Mouse (Mus musculus) kidney, embryonic 16.5 days (tissue): ENCODE measurements around the gene Chmp6. TPM values are rescaled to one million over a fixed set of nuclear protein-coding genes. Genes with fewer than 3 reads are reported as not detected.

Experiments used
- ATAC-seq: fragments of 200-750 bp; cut with Nextera tagmentation; 2 replicates; pipeline ENCODE4 v1.8.0; 2017; ENCODE audit warnings: moderate TSS enrichment; ENCODE audit not compliant: low FRiP score, low TSS enrichment
- H3K27ac ChIP-seq: fragments of 300-500 bp; sonication (generic); 2 replicates; pipeline ENCODE4 v1.5.1; 2014; ENCODE audit warnings: low read length
- H3K27me3 ChIP-seq: fragments of 300-500 bp; sonication (generic); 2 replicates; pipeline ENCODE4 v1.6.1; 2014; ENCODE audit warnings: low read length, control low read depth, mixed read lengths; ENCODE audit not compliant: insufficient read depth
- H3K36me3 ChIP-seq: fragments of 300-500 bp; sonication (generic); 2 replicates; pipeline ENCODE4 v1.6.1; 2014; ENCODE audit warnings: low read length, control low read depth, mixed read lengths; ENCODE audit not compliant: insufficient read depth
- H3K4me1 ChIP-seq: fragments of 300-500 bp; sonication (generic); 2 replicates; pipeline ENCODE4 v1.6.1; 2014; ENCODE audit warnings: low read length, control low read depth, mixed read lengths; ENCODE audit not compliant: insufficient read depth
- H3K4me2 ChIP-seq: fragments of 300-500 bp; sonication (generic); replicated peaks from 2 replicates; pipeline ENCODE4 v1.6.1; 2014; ENCODE audit warnings: low read depth, low read length
- H3K4me3 ChIP-seq: fragments of 300-500 bp; sonication (generic); 2 replicates; pipeline ENCODE4 v1.5.1; 2014; ENCODE audit warnings: mild to moderate bottlenecking, low read length
- H3K9ac ChIP-seq: fragments of 300-500 bp; sonication (generic); replicated peaks from 2 replicates; pipeline ENCODE4 v1.6.1; 2014; ENCODE audit warnings: low read length
- H3K9me3 ChIP-seq: fragments of 300-500 bp; sonication (generic); 2 replicates; pipeline ENCODE4 v1.6.1; 2016; ENCODE audit warnings: low read length, control low read depth
- WGBS: fragments of 180-500 bp; shearing (Covaris S2); extraction: QIAGEN DNeasy Blood & Tissue Kit; methylation state at CpG from one replicate; pipeline ENCODE4 v1.1.7; 2014; 5-methylcytosine and 5-hydroxymethylcytosine counted together
- polyA plus RNA-seq: library from polyadenylated mRNA; unstranded; fragments of >200 nt; fragmentation: Nextera tagmentation; extraction: Ambion mirVana; gene quantifications from 2 replicates; pipeline ENCODE4 v1.2.1, GENCODE M21; 2015

Gene Chmp6
- polyA plus RNA-seq, 1 experiment from 2014 or later, result 114 TPM

DNA sequence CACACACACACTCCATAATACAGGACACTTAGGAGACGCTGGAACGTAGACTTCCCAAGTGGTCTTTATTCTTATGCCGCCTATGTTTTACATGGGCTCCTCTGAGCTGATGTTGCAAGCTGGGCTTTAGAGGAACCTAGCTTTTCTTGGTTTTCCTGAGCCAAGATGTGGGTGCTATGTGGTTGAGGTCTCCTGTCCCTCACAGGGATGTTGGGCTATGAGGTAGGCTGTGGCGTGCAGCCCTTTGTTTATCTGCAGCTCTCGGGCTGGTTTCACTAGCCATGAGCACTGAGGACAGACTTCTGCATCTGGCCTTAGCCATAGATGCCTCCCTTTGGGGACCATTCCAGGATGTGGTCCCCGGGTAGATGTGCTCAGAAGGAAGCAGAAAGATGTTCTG lies 47.4 kb downstream of the Chmp6 start:
- H3K9me3 ChIP-seq, result no peaks in the 10 kb centered on the region
- H3K4me3 ChIP-seq, result no peak overlapping the region
- H3K27ac ChIP-seq, result no peak overlapping the region
- no peaks in the 10 kb centered on the region for H3K27me3 ChIP-seq
- H3K4me1 ChIP-seq, result peaks cover 14% of the 10 kb centered on the region
- ATAC-seq, result no peak
- 87% methylated on average over 6 of the region's 6 CpGs for WGBS
- 0 out of 2 replicates have a peak, but pooled peaks cover under 1% of the 10 kb centered on the region for H3K36me3 ChIP-seq
- H3K4me2 ChIP-seq, result no peak overlapping the region
- no peak overlapping the region for H3K9ac ChIP-seq

DNA sequence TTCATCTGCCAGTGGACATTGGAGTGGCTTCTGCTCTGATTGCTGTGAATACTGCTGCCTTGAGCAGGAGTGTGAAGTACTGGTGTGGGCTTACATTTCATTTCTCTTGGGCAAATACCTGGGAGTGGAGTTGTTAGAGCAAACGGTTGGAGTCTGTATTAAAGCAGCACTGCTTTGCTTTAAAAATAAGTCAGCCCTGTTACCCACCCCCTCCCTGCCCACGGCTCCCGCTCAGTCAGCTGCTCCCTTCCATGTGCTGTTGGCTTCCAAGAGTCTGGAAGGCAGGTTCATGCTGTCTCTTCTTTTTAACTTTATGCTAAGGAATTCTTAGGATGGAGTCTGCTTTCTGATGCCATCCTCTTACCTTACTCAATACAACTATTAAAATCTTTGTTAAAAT lies 48.3 kb downstream of the Chmp6 start:
- ATAC-seq, result no peak
- Histone ChIP-seq H3K36me3 (0 out of 2 replicates have a peak, but pooled peaks cover 5% of the 10 kb centered on the region), H3K9ac (no peak overlapping the region), H3K27me3 (no peaks in the 10 kb centered on the region), H3K4me2 (no peak overlapping the region), H3K9me3 (no peaks in the 10 kb centered on the region), H3K4me1 (peaks cover 7% of the 10 kb centered on the region; the same call in 1 of the 2 replicates), H3K27ac (no peak overlapping the region), H3K4me3 (no peak overlapping the region)
- 72% methylated on average over 3 of the region's 3 CpGs for WGBS

DNA sequence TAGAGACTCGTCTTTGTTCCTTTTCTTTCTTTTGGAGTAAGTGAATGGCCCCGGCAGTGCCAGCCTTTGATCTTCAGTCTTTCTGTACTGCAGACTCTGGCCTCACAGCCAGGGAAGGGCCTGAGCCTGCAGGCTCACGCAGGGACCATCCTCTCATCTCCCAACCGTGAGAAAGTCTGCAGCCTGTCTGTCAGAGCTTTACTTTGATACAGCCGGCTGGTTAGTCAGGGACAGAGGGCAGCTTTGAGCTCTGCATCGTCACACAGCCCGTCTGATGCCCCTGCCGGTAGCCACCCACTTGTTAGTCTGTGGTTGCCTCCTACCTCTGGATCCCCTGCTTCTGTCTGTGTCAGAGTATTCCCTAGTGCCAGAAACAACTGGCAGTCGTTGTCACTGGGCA lies 51.8 kb downstream of the Chmp6 start:
- Histone ChIP-seq H3K27ac (no peak overlapping the region), H3K36me3 (0 out of 2 replicates have a peak, but pooled peaks cover 5% of the 10 kb centered on the region), H3K4me1 (no peaks in the 10 kb centered on the region), H3K4me3 (no peak overlapping the region), H3K9ac (no peak overlapping the region), H3K9me3 (no peaks in the 10 kb centered on the region), H3K27me3 (no peaks in the 10 kb centered on the region), H3K4me2 (no peak overlapping the region)
- peak; percentile 54 for ATAC-seq
- 17% methylated on average over 9 of the region's 9 CpGs for WGBS

DNA sequence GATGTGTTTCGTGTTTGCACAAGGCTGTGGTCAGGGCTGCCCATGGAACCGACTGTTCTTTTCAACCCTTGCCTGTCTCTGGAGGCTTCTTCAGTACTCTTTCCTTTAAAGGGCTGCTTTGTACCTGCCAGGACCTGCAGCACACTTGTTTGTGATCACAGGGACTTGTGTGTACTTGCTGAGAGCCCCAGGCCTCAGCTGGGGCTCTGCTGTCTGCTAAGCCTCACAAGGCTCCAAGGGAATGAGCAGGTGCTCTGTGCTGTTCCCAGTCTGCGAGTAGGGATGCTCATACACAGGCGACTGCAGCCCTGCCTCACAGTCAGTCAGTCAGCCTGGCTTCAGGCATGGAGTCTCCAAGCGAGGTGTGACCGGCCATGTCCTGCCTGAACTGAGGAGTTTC lies 53.1 kb downstream of the Chmp6 start:
- Histone ChIP-seq H3K9ac (no peak overlapping the region), H3K4me1 (no peaks in the 10 kb centered on the region), H3K9me3 (no peaks in the 10 kb centered on the region), H3K27ac (no peak overlapping the region), H3K27me3 (no peaks in the 10 kb centered on the region), H3K36me3 (0 out of 2 replicates have a peak, but pooled peaks cover 5% of the 10 kb centered on the region), H3K4me3 (no peak overlapping the region), H3K4me2 (no peak overlapping the region)
- no peak for ATAC-seq
- 88% methylated on average over 6 of the region's 6 CpGs for WGBS

DNA sequence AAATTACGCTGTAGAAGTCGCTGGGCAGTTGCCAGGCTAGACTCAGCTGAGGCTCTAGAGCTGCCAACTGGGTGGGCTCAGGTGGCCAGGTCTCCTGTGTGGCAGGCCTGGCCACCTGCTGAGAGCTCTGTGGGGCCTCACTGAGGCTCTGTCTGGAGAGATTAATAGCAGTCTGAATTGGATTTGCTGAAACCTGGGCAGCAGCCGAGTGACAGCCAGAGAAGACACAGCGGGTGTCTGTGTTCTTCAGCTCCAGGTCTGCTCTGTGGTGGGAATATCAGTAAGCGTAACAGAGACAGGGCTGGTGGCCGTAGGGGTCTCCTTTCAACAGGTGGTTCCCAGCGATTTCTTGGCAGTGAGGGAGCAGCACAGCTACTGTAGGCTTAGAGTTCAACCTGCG lies 54.2 kb downstream of the Chmp6 start:
- H3K27ac ChIP-seq, result no peak overlapping the region
- H3K9me3 ChIP-seq, result no peaks in the 10 kb centered on the region
- H3K27me3 ChIP-seq, result no peaks in the 10 kb centered on the region
- no peaks in the 10 kb centered on the region for H3K4me1 ChIP-seq
- H3K4me2 ChIP-seq, result no peak overlapping the region
- 0 out of 2 replicates have a peak, but pooled peaks cover 5% of the 10 kb centered on the region for H3K36me3 ChIP-seq
- no peak overlapping the region for H3K4me3 ChIP-seq
- 84% methylated on average over 8 of the region's 8 CpGs for WGBS
- no peak for ATAC-seq
- H3K9ac ChIP-seq, result no peak overlapping the region

DNA sequence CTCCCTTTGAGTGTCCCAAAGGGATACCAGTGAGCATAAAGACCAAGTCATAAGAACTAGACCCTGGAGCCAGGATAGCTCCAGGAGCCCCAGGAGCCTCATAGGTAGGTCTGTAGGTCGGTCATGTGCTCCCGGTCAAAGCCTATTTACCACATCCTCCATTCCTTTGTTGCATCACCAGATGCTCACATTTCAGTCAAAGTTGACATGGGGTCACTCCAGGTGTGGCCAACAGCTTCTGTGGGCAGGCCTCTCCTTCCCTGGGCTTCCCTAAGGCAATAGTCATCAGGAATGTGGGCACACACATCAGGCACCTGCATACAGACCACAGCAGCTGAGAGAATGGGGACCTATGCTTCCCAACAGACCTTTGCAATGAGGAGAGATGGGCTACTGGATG lies 54.7 kb downstream of the Chmp6 start:
- no peaks in the 10 kb centered on the region for H3K27me3 ChIP-seq
- 93% methylated on average over 2 of the region's 2 CpGs for WGBS
- H3K36me3 ChIP-seq, result 0 out of 2 replicates have a peak, but pooled peaks cover 5% of the 10 kb centered on the region
- no peak overlapping the region for H3K4me3 ChIP-seq
- H3K9me3 ChIP-seq, result no peaks in the 10 kb centered on the region
- H3K4me1 ChIP-seq, result no peaks in the 10 kb centered on the region
- H3K9ac ChIP-seq, result no peak overlapping the region
- no peak overlapping the region for H3K4me2 ChIP-seq
- H3K27ac ChIP-seq, result no peak overlapping the region
- ATAC-seq, result no peak

Other genes with a start within 250 kb of the Chmp6 start
- 22.8 and 25.3 TPM in 2 replicates for gene Baiap2, start 29.3 kb downstream of the Chmp6 start, polyA plus RNA-seq
- 1.7 and 2.0 TPM in 2 replicates for gene Aatk, start 133.7 kb downstream of the Chmp6 start, polyA plus RNA-seq
- gene Cep131, start 173.4 kb downstream of the Chmp6 start, polyA plus RNA-seq, result 26.6 and 27.9 TPM in 2 replicates
- 22.0 and 24.9 TPM in 2 replicates for gene Tepsin, start 185.3 kb downstream of the Chmp6 start, polyA plus RNA-seq
- gene Ndufaf8, start 185.5 kb downstream of the Chmp6 start, polyA plus RNA-seq, result 89.2 and 98.9 TPM in 2 replicates
- gene Slc38a10, start 237.9 kb downstream of the Chmp6 start, polyA plus RNA-seq, result 132 and 133 TPM in 2 replicates